Mouse (Mus musculus): Measurements from ENCODE around the gene AI413582.

DNA sequence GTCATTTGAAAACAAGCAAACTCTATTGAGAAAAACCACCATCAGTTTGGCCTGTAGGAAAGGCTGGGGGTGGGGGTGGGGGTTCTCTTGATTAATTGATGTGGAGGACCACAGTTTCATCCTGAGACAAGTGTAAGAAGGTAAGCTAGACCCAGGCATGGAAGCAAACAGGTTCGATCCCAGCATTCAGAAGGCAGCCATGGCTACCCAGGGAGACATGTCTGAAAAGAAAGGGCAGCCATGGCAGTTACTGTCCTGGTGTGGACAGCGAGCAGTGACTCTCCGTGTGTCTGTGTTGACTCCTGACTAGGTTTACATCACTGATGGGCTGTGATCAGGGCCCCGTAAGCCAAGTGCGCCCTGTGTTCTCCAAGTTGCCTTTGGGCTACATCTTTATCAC, 44.3 kb downstream of the AI413582 start, which contains the start of gene Grm4:
- TF ChIP-seq CTCF (IDR thresholded peaks at IDR 0.05; ENCODE audit: insufficient read depth, low read length), result no peak
- no peak for TF ChIP-seq POLR2A (IDR thresholded peaks at IDR 0.05; ENCODE audit: borderline replicate concordance, extremely low read depth, low read depth, low read length)
